Mouse (Mus musculus): ENCODE measurements around the gene Cdk18.

Cdk18 gene

GRCm38 (mm10) chr1:132112426-132112825, 27.1 kb downstream of the Cdk18 start:
- in situ Hi-C loops (cut with MboI), result loop anchor here (10.0 kb wide), 1 partner anchor 118 kb away; no protein-coding TSS in a partner anchor

- in situ Hi-C loops (cut with MboI), result loop anchor here (10.0 kb wide), 1 partner anchor 117 kb away; no protein-coding TSS in a partner anchor
These were observed 28.1 kb downstream of the Cdk18 start for GRCm38 (mm10) chr1:132111411-132111810.

GRCm38 (mm10) chr1:132109368-132109767, 30.1 kb downstream of the Cdk18 start:
- in situ Hi-C loops (cut with MboI), result no loop called here

- in situ Hi-C loops (cut with MboI), result no loop called here
These were observed 35.1 kb downstream of the Cdk18 start for GRCm38 (mm10) chr1:132104353-132104752.

- in situ Hi-C loops (cut with MboI), result no loop called here
These were observed 37.4 kb downstream of the Cdk18 start for GRCm38 (mm10) chr1:132101953-132102697.

GRCm38 (mm10) chr1:132099775-132100174, 39.7 kb downstream of the Cdk18 start:
- in situ Hi-C loops (cut with MboI), result no loop called here

GRCm38 (mm10) chr1:132099016-132099415, 40.5 kb downstream of the Cdk18 start:
- in situ Hi-C loops (cut with MboI), result no loop called here

- in situ Hi-C loops (cut with MboI), result no loop called here
These were observed 41.4 kb downstream of the Cdk18 start for GRCm38 (mm10) chr1:132098076-132098475.

GRCm38 (mm10) chr1:132095356-132096004, 44.0 kb downstream of the Cdk18 start:
- in situ Hi-C loops (cut with MboI), result no loop called here

- in situ Hi-C loops (cut with MboI), result no loop called here
These were observed 46.2 kb downstream of the Cdk18 start for GRCm38 (mm10) chr1:132093269-132093668.

- in situ Hi-C loops (cut with MboI), result no loop called here
These were observed 49.2 kb downstream of the Cdk18 start for GRCm38 (mm10) chr1:132090266-132090665.

GRCm38 (mm10) chr1:132089767-132090166, 49.7 kb downstream of the Cdk18 start:
- in situ Hi-C loops (cut with MboI), result no loop called here

- in situ Hi-C loops (cut with MboI), result no loop called here
These were observed 51.3 kb downstream of the Cdk18 start for GRCm38 (mm10) chr1:132088181-132088671.

GRCm38 (mm10) chr1:132085181-132086049, 54.1 kb downstream of the Cdk18 start:
- in situ Hi-C loops (cut with MboI), result no loop called here

GRCm38 (mm10) chr1:132078413-132078812, 61.1 kb downstream of the Cdk18 start:
- in situ Hi-C loops (cut with MboI), result no loop called here

GRCm38 (mm10) chr1:132075576-132075975, 63.9 kb downstream of the Cdk18 start:
- in situ Hi-C loops (cut with MboI), result no loop called here

GRCm38 (mm10) chr1:132070659-132071058, 68.8 kb downstream of the Cdk18 start:
- in situ Hi-C loops (cut with MboI), result no loop called here

GRCm38 (mm10) chr1:132069436-132069835, 70.0 kb downstream of the Cdk18 start:
- in situ Hi-C loops (cut with MboI), result no loop called here

- in situ Hi-C loops (cut with MboI), result no loop called here
These were observed 71.9 kb downstream of the Cdk18 start, which contains the start of gene Mfsd4a for GRCm38 (mm10) chr1:132067261-132068255. Mfsd4a (minus strand) TSS chr1:132068062.

GRCm38 (mm10) chr1:132065475-132066172, 73.9 kb downstream of the Cdk18 start:
- in situ Hi-C loops (cut with MboI), result no loop called here

All from mature B cell (primary cell).